Mouse (Mus musculus) olfactory bulb, adult 2 months (tissue): Measurements from ENCODE around the gene Pvr.

Experiments used
- CTCF ChIP-seq: fragments of 200-500 bp; IDR thresholded peaks from 2 replicates; pipeline ENCODE4 v1.5.1; 2012; ENCODE audit warnings: low read depth, mild to moderate bottlenecking, low read length, moderate library complexity; ENCODE audit not compliant: insufficient read depth
- POLR2A ChIP-seq: fragments of 200-500 bp; IDR thresholded peaks from 2 replicates; pipeline ENCODE4 v1.6.1; 2012; ENCODE audit warnings: mild to moderate bottlenecking, low read depth, low read length, moderate library complexity; ENCODE audit not compliant: insufficient read depth

DNA sequence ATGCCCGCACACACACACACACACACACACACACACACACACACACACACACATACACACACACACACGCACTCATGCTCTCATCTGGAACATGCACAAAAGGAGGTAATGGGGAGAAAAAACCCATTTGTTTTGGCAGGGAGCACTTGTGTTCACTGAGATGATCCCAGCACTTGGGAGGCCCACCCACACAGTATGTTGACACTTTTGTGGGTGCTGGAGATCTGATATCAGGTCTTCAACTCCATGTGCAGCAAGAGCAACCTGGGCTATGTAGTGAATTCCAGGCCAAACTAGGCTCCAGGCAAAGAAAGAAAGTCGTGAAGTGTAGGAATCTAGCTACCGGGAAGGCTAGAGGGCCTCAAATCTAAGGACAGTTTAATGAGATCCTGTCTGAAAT is 34.9 kb upstream of the Pvr start:
- TF ChIP-seq CTCF: no peak
- TF ChIP-seq POLR2A: no peak
